ENCODE assay signal across 26 mouse cellular contexts in the genomic region with DNA sequence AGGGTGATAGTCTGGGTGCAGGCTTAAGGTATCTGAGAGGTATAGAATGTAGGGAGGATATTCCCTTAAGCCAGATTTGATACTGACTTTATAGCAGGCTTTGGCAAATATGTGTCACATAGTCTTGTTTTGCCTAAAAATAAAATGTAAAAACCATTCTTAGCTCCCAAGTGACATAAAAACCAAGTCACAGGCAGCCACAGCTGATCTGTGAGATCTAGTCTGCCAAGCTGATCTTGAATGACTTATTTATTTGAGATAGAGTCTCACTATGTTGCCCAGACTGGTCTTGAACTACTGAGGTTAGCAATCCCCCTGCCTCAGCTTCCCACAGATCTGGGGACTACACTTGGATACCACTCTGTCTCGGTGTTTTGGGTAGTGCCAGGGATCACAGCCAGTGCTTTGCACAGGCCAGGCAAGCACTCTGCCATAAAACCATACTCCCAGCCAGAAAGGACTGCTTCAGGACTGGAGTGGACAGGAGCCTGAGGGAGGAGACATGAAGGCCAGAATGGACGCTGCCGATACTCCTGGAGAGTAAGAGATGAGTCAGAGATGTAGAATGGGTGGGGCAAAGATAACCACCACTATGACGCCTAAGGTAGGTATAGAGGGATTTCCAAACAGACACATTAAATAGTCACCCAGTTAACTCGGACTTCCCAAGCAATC. TPM values are rescaled to one million over a fixed set of nuclear protein-coding genes. Genes with fewer than 3 reads are reported as not detected.
A peak's percentile ranks its signal among the peaks of the same experiment; 100 is the strongest.
DNase-seq lines count a peak whose midpoint lies in the region; ATAC-seq and TF ChIP-seq lines count a peak whose summit lies in the region.
"Had no signal": no experiment of that assay in that cellular context is flagged by ENCODE, and none has a peak within 500 bp of the region (broad histone marks: within the 10 kb centered on the region; RNA-seq: fewer than 3 reads in every experiment).

No protein-coding gene starts in this region.

- H3K27me3 ChIP-seq in midbrain, embryonic 11.5 days (ENCODE audit: control insufficient read depth, insufficient read depth, low read length): peaks cover 2% of the 10 kb centered on the region; the same call in 1 of the 2 replicates
- no peaks in the 10 kb centered on the region for H3K27me3 ChIP-seq in midbrain, embryonic 14.5 days (ENCODE audit: control insufficient read depth, insufficient read depth, low read length)
- no peaks in the 10 kb centered on the region for H3K27me3 ChIP-seq in limb, embryonic 10.5 days (ENCODE audit: low read depth, poor library complexity, severe bottlenecking)
- H3K27me3 ChIP-seq in midbrain, postnatal 0 days (ENCODE audit: insufficient read depth, low read length): no peaks in the 10 kb centered on the region
- H3K27me3 ChIP-seq in midbrain, embryonic 16.5 days (ENCODE audit: control insufficient read depth, insufficient read depth, low read depth, low read length): no peaks in the 10 kb centered on the region
- H3K27me3 ChIP-seq: forebrain, embryonic 15.5 days; heart, embryonic 15.5 days; kidney, embryonic 15.5 days; limb, embryonic 15.5 days; liver, embryonic 13.5 days; stomach, embryonic 15.5 days had no signal

- 79% methylated on average over 5 of the region's 5 CpGs for WGBS in midbrain, embryonic 11.5 days
- 87% methylated on average over 5 of the region's 5 CpGs for WGBS in midbrain, embryonic 14.5 days
- 83% methylated on average over 5 of the region's 5 CpGs for WGBS in limb, embryonic 10.5 days
- 83% methylated on average over 5 of the region's 5 CpGs for WGBS in midbrain, postnatal 0 days
- WGBS in midbrain, embryonic 16.5 days: 77% methylated on average over 5 of the region's 5 CpGs

- no peak for ATAC-seq in midbrain, embryonic 11.5 days (ENCODE audit: low FRiP score)
- ATAC-seq in midbrain, embryonic 14.5 days (ENCODE audit: low FRiP score, low TSS enrichment): no peak
- ATAC-seq in midbrain, postnatal 0 days (ENCODE audit: low FRiP score): no peak
- ATAC-seq in midbrain, embryonic 16.5 days: no peak
- ATAC-seq: forebrain, embryonic 15.5 days; hindbrain, postnatal 0 days; lung, postnatal 0 days had no signal

- H3K36me3 ChIP-seq in midbrain, embryonic 11.5 days (ENCODE audit: control insufficient read depth, insufficient read depth, low read length): no peaks in the 10 kb centered on the region
- H3K36me3 ChIP-seq in midbrain, embryonic 14.5 days (ENCODE audit: control insufficient read depth, insufficient read depth, low read length): no peaks in the 10 kb centered on the region
- H3K36me3 ChIP-seq in limb, embryonic 10.5 days: no peaks in the 10 kb centered on the region
- H3K36me3 ChIP-seq in midbrain, postnatal 0 days (ENCODE audit: insufficient read depth, low read length): no peaks in the 10 kb centered on the region
- H3K36me3 ChIP-seq in midbrain, embryonic 16.5 days (ENCODE audit: control insufficient read depth, insufficient read depth, low read length): no peaks in the 10 kb centered on the region
- H3K36me3 ChIP-seq: forebrain, embryonic 15.5 days; G1E; heart, embryonic 10.5 days; heart, embryonic 15.5 days; kidney, embryonic 15.5 days; limb, embryonic 15.5 days; liver, embryonic 13.5 days; stomach, embryonic 15.5 days had no signal

- H3K9ac ChIP-seq in midbrain, embryonic 11.5 days (ENCODE audit: low read length): no peak overlapping the region
- H3K9ac ChIP-seq in midbrain, embryonic 14.5 days (replicated peaks; ENCODE audit: low read length): no peak overlapping the region
- H3K9ac ChIP-seq in midbrain, postnatal 0 days (replicated peaks; ENCODE audit: low read length, poor library complexity, severe bottlenecking): no peak overlapping the region
- no peak overlapping the region for H3K9ac ChIP-seq in midbrain, embryonic 16.5 days (ENCODE audit: low read depth, low read length)
- H3K9ac ChIP-seq: forebrain, embryonic 15.5 days; heart, embryonic 15.5 days; kidney, embryonic 15.5 days; limb, embryonic 15.5 days; liver, embryonic 13.5 days; stomach, embryonic 15.5 days had no signal

- no peaks in the 10 kb centered on the region for H3K4me1 ChIP-seq in midbrain, embryonic 11.5 days (ENCODE audit: control insufficient read depth, insufficient read depth, low read length)
- H3K4me1 ChIP-seq in midbrain, embryonic 14.5 days (ENCODE audit: control insufficient read depth, insufficient read depth, low read length): no peaks in the 10 kb centered on the region
- H3K4me1 ChIP-seq in brown adipose tissue, adult 24 weeks (ENCODE audit: control insufficient read depth, insufficient read depth, insufficient read length, low read length): peaks cover 30% of the 10 kb centered on the region
- peaks cover 24% of the 10 kb centered on the region for H3K4me1 ChIP-seq in limb, embryonic 10.5 days
- no peaks in the 10 kb centered on the region for H3K4me1 ChIP-seq in midbrain, postnatal 0 days (ENCODE audit: insufficient read depth, low read length)
- H3K4me1 ChIP-seq in midbrain, embryonic 16.5 days (ENCODE audit: control insufficient read depth, insufficient read depth, low read length): no peaks in the 10 kb centered on the region
- H3K4me1 ChIP-seq: forebrain, embryonic 15.5 days had no signal

- DNase-seq in midbrain, embryonic 11.5 days (ENCODE audit: low spot score, missing footprints): peak; percentile 61
- no peak for DNase-seq in midbrain, embryonic 14.5 days
- no peak for DNase-seq in limb, embryonic 10.5 days (ENCODE audit: low spot score)
- no peak for DNase-seq in right cerebral cortex, postnatal 4 days
- no peak for DNase-seq in midbrain, postnatal 0 days (ENCODE audit: low spot score)
- DNase-seq: cerebellum, adult 9-10 months; cerebellum, postnatal 36 days; kidney, adult 11 months; kidney, postnatal 25 days; left cerebral cortex, postnatal 4 days; liver, embryonic 13.5 days; lung, adult 18-20 months; thymus, postnatal 14 days had no signal

- H3K4me3 ChIP-seq in midbrain, embryonic 11.5 days (ENCODE audit: low read depth, low read length): no peak overlapping the region
- no peak overlapping the region for H3K4me3 ChIP-seq in midbrain, embryonic 14.5 days (replicated peaks; ENCODE audit: low read depth, low read length)
- no peak overlapping the region for H3K4me3 ChIP-seq in brown adipose tissue, adult 24 weeks (ENCODE audit: insufficient read depth, low read depth, low read length)
- H3K4me3 ChIP-seq in limb, embryonic 10.5 days: no peak overlapping the region
- no peak overlapping the region for H3K4me3 ChIP-seq in midbrain, postnatal 0 days (ENCODE audit: low read depth, low read length)
- H3K4me3 ChIP-seq in midbrain, embryonic 16.5 days (ENCODE audit: low read depth, low read length): no peak overlapping the region
- H3K4me3 ChIP-seq: forebrain, embryonic 15.5 days; heart, embryonic 10.5 days; heart, embryonic 15.5 days; kidney, embryonic 15.5 days; layer of hippocampus, adult 2 months; limb, embryonic 15.5 days; liver, embryonic 13.5 days; megakaryocyte, embryonic 14.5 days; stomach, embryonic 15.5 days had no signal

- no peak overlapping the region for H3K4me2 ChIP-seq in midbrain, embryonic 11.5 days
- H3K4me2 ChIP-seq in midbrain, embryonic 14.5 days (ENCODE audit: low read length): no peak overlapping the region
- H3K4me2 ChIP-seq in midbrain, postnatal 0 days (ENCODE audit: low read depth, low read length, poor library complexity, severe bottlenecking): no peak overlapping the region
- H3K4me2 ChIP-seq in midbrain, embryonic 16.5 days (ENCODE audit: low read length): no peak overlapping the region
- H3K4me2 ChIP-seq: forebrain, embryonic 15.5 days; heart, embryonic 15.5 days; kidney, embryonic 15.5 days; limb, embryonic 15.5 days; liver, embryonic 13.5 days; stomach, embryonic 15.5 days had no signal

- H3K27ac ChIP-seq in midbrain, embryonic 11.5 days (ENCODE audit: low read depth, low read length): no peak overlapping the region
- no peak overlapping the region for H3K27ac ChIP-seq in midbrain, embryonic 14.5 days (replicated peaks; ENCODE audit: low read depth, low read length)
- peak overlapping the region; percentile 88; the same call in 1 of the 2 replicates for H3K27ac ChIP-seq in brown adipose tissue, adult 24 weeks (replicated peaks; ENCODE audit: low read depth, low read length)
- H3K27ac ChIP-seq in limb, embryonic 10.5 days: peak overlapping the region; percentile 31; the same call in 1 of the 2 replicates
- H3K27ac ChIP-seq in midbrain, postnatal 0 days (ENCODE audit: low read depth, low read length): no peak overlapping the region
- H3K27ac ChIP-seq in midbrain, embryonic 16.5 days (ENCODE audit: low read length): no peak overlapping the region
- H3K27ac ChIP-seq: forebrain, embryonic 15.5 days; heart, embryonic 10.5 days; heart, embryonic 15.5 days; hindbrain, postnatal 0 days; kidney, embryonic 15.5 days; layer of hippocampus, adult 2 months; limb, embryonic 15.5 days; liver, embryonic 13.5 days; stomach, embryonic 15.5 days had no signal

- TF ChIP-seq CTCF in midbrain, postnatal 0 days (IDR thresholded peaks at IDR 0.05): no peak

- H3K9me3 ChIP-seq in midbrain, embryonic 11.5 days (ENCODE audit: control insufficient read depth, low read length): no peaks in the 10 kb centered on the region
- no peaks in the 10 kb centered on the region for H3K9me3 ChIP-seq in midbrain, embryonic 14.5 days (ENCODE audit: control insufficient read depth, low read length)
- H3K9me3 ChIP-seq in limb, embryonic 10.5 days (replicated peaks): no peaks in the 10 kb centered on the region
- no peaks in the 10 kb centered on the region for H3K9me3 ChIP-seq in midbrain, postnatal 0 days (ENCODE audit: low read length)
- H3K9me3 ChIP-seq in midbrain, embryonic 16.5 days (replicated peaks; ENCODE audit: control insufficient read depth, low read length, poor library complexity, severe bottlenecking): no peaks in the 10 kb centered on the region
- H3K9me3 ChIP-seq: forebrain, embryonic 15.5 days; G1E; heart, embryonic 10.5 days; heart, embryonic 15.5 days; kidney, embryonic 15.5 days; limb, embryonic 15.5 days; liver, embryonic 13.5 days; megakaryocyte, embryonic 14.5 days; stomach, embryonic 15.5 days had no signal

RNA-seq across cellular contexts. Expression of a gene that starts 51.0 kb away (rescaled TPM):
- 8.5 and 9.2 TPM in 2 replicates for polyA plus RNA-seq in midbrain, embryonic 11.5 days (2014; fragmentation: Nextera tagmentation; extraction: Ambion mirVana)
- polyA plus RNA-seq in midbrain, embryonic 14.5 days (2014; fragmentation: Nextera tagmentation; extraction: Ambion mirVana): 19.6 and 21.2 TPM in 2 replicates
- polyA plus RNA-seq in brown adipose tissue, adult 24 weeks (2012; ENCODE audit: insufficient read depth, insufficient read length, missing spikeins): 8.5 and 13.8 TPM in 2 replicates
- 8.1 and 9.7 TPM in 2 replicates for polyA plus RNA-seq in limb, embryonic 10.5 days (2016; fragmentation: Nextera tagmentation; extraction: Ambion mirVana)
- total RNA-seq in midbrain, postnatal 0 days (2014; rRNA removed): 26.3 and 29.4 TPM in 2 replicates
- polyA plus RNA-seq in midbrain, postnatal 0 days (2015; fragmentation: Nextera tagmentation; extraction: Ambion mirVana): 10.6 and 11.1 TPM in 2 replicates
- 20.1 and 21.1 TPM in 2 replicates for polyA plus RNA-seq in midbrain, embryonic 16.5 days (2015; fragmentation: Nextera tagmentation; extraction: Ambion mirVana)

Comparison
In these comparisons a context has a peak if more than half of its experiments do, and no peak if none do; other contexts are left out.
1. H3K27ac ChIP-seq: peak in brown adipose tissue, adult 24 weeks (single experiment) and limb, embryonic 10.5 days (single experiment); none in midbrain, embryonic 11.5 days (single experiment), midbrain, embryonic 14.5 days (single experiment), midbrain, postnatal 0 days (single experiment) and midbrain, embryonic 16.5 days (single experiment).